Mouse (Mus musculus) layer of hippocampus, postnatal 10 days (tissue): ENCODE results near the gene Olfr316. TPM values are rescaled to one million over a fixed set of nuclear protein-coding genes. Genes with fewer than 3 reads are reported as not detected.

Experiments
- DNase-seq, 2 experiments: peaks; one replicate each; pipeline ENCODE4 v3.0.0; 2021; ENCODE audit warnings: low spot score in 2 of 2
- total RNA-seq, 2 experiments: library from RNA; stranded (reverse); gene quantifications; 2 replicates each; pipeline ENCODE4 v1.2.3; 2021

Olfr316 gene
- total RNA-seq, 2 experiments from 2014 or later, result 0.25 to 0.32 TPM

DNA sequence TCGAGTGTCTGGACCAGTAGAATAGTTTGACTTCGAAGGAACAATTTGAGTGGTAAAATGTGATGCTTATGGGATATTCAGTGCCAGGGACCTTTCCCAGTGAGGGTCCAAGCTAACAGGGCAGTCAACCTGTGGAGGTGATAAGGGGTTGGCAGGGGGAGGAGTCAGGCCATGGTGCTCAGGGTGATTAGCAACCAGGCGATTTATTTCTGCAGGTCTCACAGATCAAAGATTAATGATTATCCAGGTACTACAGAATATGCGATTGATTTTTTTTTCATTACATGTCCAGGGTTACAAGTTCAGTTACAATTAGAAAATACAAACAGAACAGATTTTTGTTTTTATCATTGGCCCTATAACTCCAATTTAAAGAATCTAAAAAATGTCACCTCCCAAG, 51.3 kb downstream of the Olfr316 start:
- no peak for DNase-seq

DNA sequence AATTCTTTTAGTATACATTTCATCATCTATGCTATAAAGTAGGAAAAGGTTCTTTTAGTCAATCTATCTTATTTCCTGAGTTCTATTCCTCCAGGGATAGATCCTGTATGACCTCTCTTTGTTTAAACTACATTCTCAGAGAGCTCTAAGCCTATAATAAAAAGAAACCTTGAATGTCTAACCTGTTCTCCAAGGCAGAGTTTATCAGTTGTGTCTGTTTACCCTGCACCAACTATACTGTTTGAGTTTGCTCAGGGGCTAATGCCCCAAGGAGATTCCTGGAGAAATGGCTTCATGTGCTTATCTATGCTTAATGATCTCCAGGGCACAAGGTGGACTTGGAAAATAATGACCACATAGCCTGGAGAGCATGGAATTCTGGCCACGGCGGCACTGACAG, 51.9 kb downstream of the Olfr316 start:
- no peak for DNase-seq

Other genes with a start within 250 kb of the Olfr316 start
- not detected for gene Olfr330, start 217.9 kb upstream of the Olfr316 start, total RNA-seq
- not detected for gene Olfr329-ps, start 206.3 kb upstream of the Olfr316 start, total RNA-seq
- under 1 TPM; 0.11 to 0.23 TPM for gene Olfr328, start 197.1 kb upstream of the Olfr316 start, total RNA-seq
- not detected for gene Olfr224, start 182.2 kb upstream of the Olfr316 start, total RNA-seq
- gene Olfr325, start 175.0 kb upstream of the Olfr316 start, total RNA-seq, result not detected
- gene Olfr324, start 157.6 kb upstream of the Olfr316 start, total RNA-seq, result not detected
- not detected for gene 2210407C18Rik, start 136.7 kb upstream of the Olfr316 start, total RNA-seq
- gene Olfr323, start 122.2 kb upstream of the Olfr316 start, total RNA-seq, result not detected
- gene Trim58, start 112.3 kb upstream of the Olfr316 start, total RNA-seq, result under 1 TPM in 1 of 2 experiments, not detected in 1; 0.20 TPM
- gene Olfr322, start 94.0 kb upstream of the Olfr316 start, total RNA-seq, result not detected
- gene Olfr320, start 71.6 kb upstream of the Olfr316 start, total RNA-seq, result not detected
- gene Olfr319, start 53.6 kb upstream of the Olfr316 start, total RNA-seq, result not detected
- gene Olfr318, start 28.7 kb upstream of the Olfr316 start, total RNA-seq, result under 1 TPM in 1 of 2 experiments, not detected in 1; 0.16 TPM
- under 1 TPM in 1 of 2 experiments, not detected in 1; 0.49 TPM for gene Olfr317, start 13.5 kb upstream of the Olfr316 start, total RNA-seq
- not detected for gene Olfr315, start 20.5 kb downstream of the Olfr316 start, total RNA-seq
- gene Olfr314, start 30.2 kb downstream of the Olfr316 start, total RNA-seq, result not detected
- 1 to 10 TPM; 5.3 to 6.9 TPM for gene Fam183b, start 49.2 kb downstream of the Olfr316 start, total RNA-seq
- not detected for gene Olfr313, start 62.3 kb downstream of the Olfr316 start, total RNA-seq
- not detected for gene Olfr312, start 76.5 kb downstream of the Olfr316 start, total RNA-seq
- gene Olfr311, start 86.5 kb downstream of the Olfr316 start, total RNA-seq, result not detected
- 10 to 100 TPM; 16.2 to 17.7 TPM for gene Gm12258, start 94.4 kb downstream of the Olfr316 start, total RNA-seq
- 10 to 100 TPM in 1 of 2 experiments, 1 to 10 TPM in 1; 6.6 to 11.7 TPM for gene 2810021J22Rik, start 114.5 kb downstream of the Olfr316 start, total RNA-seq
- 10 to 100 TPM in 1 of 2 experiments, 1 to 10 TPM in 1; 9.9 to 10.1 TPM for gene Zfp39, start 151.5 kb downstream of the Olfr316 start, total RNA-seq
- under 1 TPM in 1 of 2 experiments, not detected in 1; 0.22 TPM for gene Btnl10, start 165.2 kb downstream of the Olfr316 start, total RNA-seq
- 100 to 1,000 TPM; 453 to 458 TPM for gene Rnf187, start 186.2 kb downstream of the Olfr316 start, total RNA-seq
- 100 to 1,000 TPM; 146 to 155 TPM for gene Hist3h2ba, start 196.2 kb downstream of the Olfr316 start, total RNA-seq
- gene Hist3h2a, start 202.0 kb downstream of the Olfr316 start, total RNA-seq, result 10 to 100 TPM; 59.3 to 61.6 TPM
- gene Trim17, start 202.0 kb downstream of the Olfr316 start, total RNA-seq, result 1 to 10 TPM; 2.9 to 3.7 TPM
- gene Trim11, start 225.4 kb downstream of the Olfr316 start, total RNA-seq, result 10 to 100 TPM; 24.7 to 28.6 TPM